Mouse (Mus musculus) embryo, embryonic 11 days (tissue): ENCODE measurements at regions not wholly inside any gene's neighbourhood (a gene's known extent, or its start where the extent isn't known, plus 50 kb on each side); places are given as distances from the start of the nearest gene placed in this dataset.

Experiments
- DNase-seq: peaks from one replicate; pipeline ENCODE4 v3.0.0-alpha.2; 2015

GRCm38 (mm10) chr5:45266914-45267313 is 183.1 kb downstream of the Qdpr start:
- no peak for DNase-seq

GRCm38 (mm10) chr5:45258486-45258885 is 191.6 kb downstream of the Qdpr start:
- DNase-seq = no peak

DNA sequence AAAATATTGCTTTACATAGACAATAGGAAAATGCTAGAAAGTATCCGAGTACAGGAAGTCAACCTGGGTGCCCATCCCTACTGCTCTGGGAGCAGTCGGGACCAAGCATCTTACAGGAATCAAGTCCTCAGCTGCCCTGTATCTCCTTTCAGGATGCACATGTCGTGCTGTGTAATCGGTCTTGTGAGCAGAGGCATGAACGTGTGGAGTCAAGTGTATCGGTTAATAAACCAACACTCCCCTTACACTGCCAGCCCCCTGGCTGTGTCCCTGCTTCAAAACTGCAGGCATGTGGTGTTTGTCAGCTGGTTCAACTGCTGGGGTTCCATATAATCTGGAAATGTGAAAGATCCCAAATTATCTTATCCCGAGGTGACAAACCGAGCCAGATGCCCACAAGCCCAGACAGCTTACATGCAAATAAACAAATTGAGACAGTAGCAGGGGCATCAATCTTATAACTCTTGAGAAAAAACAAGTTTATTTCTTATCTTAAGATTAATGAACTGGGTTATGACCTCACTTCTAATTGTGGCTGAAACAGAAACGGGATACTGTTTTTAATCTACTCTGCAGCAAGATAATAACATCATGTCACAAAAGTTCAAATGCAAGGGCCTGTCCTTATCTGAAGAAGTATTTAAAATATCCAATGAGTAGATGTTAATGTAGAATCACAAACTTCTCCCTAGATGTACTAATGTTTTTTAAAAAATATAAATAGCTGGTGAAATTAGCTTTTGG is 193.6 kb downstream of the Qdpr start:
- no peak for DNase-seq

DNA sequence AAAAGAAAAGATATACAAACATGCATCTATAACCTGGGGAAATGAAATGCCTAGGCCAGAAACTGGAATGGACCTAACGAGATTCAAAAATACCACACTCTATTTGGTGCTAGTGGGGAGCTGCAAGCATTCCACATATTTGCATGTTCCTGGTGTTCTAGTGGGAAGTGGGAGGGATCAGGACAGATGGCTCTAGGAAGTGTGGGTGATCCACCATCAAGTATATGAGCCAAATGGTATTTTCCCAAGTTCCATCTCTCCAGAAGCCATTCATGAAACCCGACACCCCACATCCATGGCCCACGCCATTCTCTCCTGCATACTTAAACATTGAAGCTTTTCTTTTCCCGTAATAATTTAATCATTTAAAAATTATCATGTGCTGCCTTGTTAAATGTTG is 218.2 kb downstream of the Qdpr start:
- no peak for DNase-seq

- DNase-seq = no peak
These were observed 219.9 kb downstream of the Qdpr start for GRCm38 (mm10) chr5:45230097-45230496.

- DNase-seq = no peak
These were observed 220.6 kb downstream of the Qdpr start for GRCm38 (mm10) chr5:45229477-45229876.

DNA sequence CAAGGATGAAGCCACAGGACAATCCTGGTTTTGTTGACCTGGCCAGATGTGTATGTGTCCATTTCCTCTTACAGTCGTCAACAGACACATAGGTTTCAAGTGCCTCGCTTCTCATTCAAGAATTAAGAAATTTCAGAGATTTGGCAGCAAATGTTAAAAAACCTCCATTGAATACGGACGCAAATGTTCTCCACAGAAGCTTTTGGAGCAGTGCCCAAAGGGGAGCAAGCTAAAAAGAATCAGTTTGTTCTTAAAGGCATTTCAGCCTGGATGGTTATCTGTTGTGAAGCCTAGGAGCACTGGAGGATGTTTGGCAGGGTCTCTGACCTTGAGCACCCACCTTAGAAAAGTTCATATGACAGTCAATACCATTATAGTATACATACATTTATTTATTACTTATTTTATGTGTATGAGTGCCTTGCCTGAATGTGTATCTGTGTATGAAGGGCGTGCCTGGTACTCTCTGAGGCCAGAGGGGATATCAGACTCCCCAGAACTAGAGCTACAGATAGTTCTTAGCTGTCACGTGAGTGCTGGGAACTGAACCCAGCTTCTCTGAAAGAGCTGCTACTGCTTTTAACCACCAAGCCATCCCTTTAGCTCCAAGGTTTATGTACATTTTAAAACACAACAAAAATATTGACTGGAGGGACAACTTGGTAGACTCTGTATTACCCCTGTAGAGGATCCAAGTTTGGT is 221.7 kb downstream of the Qdpr start:
- no peak for DNase-seq

DNA sequence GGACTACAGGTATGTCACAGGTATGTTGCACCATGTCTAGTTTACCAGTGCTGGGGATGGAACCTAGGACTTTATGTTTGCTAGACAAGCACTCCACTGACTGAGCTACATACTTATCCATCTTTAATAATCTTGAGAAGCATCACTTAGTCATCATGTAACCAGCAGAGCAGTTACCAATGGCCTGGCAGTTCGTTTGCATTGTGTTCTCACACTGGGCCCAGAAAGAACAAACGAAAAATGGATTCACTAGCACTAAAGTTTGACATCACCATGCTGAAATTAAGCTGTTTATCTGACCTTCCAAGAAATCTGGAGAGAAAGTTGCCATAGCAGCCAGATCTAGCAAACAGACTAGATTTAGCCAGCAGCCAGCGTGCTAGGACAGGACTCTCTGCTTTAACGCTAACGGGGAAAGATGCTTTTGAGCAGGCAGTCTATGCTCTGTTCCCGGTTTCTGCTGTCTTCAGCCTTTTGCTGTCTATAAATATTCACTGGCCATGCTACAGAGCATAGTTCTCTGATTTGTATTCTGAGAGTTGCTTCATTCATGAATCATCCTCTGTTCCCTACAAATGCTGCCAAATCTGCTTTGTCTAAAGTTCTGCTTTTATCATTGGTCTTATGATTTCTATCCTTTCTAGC is 229.6 kb downstream of the Qdpr start:
- DNase-seq = no peak

DNA sequence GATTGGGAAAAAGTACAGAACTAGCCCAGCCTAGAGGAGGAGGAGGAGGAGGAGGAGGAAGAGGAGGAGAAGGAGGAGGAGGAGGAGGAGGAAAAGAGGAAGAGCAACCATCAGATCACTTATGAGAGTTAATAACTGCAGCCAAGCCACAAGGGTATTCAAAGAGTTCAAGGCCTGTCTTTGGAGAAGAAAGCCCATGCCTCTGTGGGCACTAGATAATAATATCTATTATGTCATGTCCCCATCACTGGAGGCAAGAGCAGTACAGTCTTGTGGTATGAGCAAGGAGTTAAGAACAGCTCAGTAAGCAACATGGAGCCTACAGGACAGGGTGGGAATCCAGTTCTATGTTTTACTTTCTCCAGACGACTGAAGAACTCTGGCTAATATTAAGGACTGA is 230.5 kb downstream of the Qdpr start:
- no peak for DNase-seq

GRCm38 (mm10) chr5:45219101-45219500 is 230.9 kb downstream of the Qdpr start:
- DNase-seq = no peak

GRCm38 (mm10) chr5:45214475-45214874 is 235.6 kb downstream of the Qdpr start:
- DNase-seq = no peak

DNA sequence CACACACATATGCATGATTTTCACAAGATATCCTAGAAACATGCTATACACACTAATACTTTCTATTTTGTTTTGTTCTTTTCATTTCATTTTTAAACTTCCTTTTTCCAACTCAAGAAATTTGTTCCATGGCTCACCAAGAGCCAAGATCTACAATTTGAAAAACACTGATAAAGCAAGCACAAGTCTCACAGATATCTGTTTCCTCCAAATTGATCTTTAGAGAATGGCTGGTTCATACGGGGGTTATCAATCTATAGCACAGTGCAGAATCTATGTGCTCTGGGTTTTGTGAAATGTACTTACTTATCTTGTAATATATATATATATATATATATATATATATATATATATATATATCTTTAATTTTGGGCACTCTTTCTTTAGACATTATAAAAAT is 251.6 kb downstream of the Qdpr start:
- no peak for DNase-seq

GRCm38 (mm10) chr5:45196159-45196558 is 253.9 kb downstream of the Qdpr start:
- no peak for DNase-seq

DNA sequence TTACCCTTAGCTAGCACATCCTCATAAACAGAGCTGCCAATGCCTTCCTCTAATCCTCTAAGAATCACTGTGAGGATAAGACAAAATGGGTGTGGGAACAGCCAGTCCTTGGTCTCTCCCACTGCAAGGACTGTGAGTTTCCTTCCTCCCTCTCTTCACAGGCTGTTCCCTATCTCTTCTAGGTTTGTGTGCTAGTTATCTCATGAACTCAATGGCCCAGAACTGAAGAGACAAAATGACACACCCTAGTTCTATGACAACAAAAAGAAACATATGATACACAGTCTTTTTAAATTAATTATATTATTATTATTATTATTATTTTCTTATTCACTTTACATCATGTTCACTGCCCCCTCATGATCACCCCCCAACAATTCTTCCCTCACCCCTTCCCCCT is 257.7 kb downstream of the Qdpr start:
- DNase-seq = no peak

DNA sequence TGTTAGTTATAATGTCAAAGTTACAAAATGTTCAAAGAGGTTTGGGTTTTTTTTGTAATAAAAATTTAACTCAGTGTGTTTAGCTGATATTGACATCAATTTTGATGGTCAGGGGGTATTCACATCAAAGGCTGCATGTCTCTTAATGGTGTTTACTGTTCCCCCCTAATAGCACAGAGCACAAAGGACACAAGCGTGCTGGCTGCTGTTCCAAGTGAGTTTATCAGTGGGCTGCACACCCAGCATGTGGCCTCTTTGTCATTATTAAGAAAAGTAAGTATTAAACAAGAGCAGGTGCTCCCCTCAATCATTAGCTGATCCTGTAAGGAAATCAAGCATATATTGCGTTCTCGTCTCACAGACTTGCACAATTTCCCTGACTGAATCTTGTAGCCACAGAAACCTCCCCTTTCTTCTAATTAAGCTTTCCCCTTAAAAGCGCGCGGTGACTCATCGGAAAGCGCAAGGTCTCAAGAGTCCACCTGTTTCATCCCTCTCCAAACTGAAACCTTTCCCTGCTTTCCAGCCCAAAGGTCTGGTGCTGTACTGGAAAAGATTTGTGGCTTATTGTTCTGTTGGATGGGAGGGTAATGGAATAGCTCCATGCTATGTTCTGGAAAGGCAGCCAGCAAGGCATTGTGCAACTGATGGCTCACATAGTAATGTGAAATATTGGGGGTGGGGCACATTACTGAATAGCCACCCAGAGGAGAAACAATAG is 276.8 kb downstream of the Qdpr start:
- DNase-seq = peak; percentile 7

DNA sequence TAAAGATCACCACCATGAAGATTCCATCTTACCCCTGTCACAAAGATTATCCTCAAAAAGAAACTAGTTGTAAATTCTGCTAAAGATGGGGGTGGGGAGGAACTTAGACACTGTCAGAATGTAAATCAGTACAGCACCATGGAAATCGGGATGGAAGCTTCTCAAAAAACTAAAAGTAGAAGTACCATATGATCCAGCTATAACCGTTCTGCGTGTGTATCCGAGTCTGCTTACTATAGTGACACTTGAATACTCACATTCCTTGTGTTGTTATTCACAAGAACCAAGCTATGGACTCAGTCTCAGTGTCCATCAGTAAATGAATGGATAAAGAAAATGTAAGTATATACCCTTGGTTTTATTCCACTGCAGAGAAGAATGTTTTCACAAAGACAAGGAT is 290.8 kb downstream of the Qdpr start:
- DNase-seq = no peak

- no peak for DNase-seq
These were observed 295.1 kb downstream of the Qdpr start for GRCm38 (mm10) chr5:45154936-45155335.

DNA sequence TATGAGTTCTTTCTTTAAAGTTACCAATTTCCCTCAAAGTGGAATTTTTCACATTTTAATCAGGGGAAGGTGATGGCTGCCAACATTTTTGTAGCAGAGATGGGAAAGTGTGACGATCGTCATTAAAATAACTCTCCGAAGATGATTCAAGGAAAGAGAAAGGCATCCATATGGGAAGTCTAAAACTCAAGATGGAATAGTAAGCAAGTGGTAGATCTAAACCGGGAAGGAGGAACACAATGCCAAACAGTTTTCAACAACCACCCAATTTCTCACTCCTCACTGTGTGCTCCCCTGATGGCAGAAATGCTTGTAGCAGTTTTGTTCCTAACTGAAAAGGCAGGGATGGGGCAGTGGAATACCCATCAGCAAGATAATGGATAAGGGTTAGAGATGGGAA is 305.9 kb downstream of the Qdpr start:
- no peak for DNase-seq

DNA sequence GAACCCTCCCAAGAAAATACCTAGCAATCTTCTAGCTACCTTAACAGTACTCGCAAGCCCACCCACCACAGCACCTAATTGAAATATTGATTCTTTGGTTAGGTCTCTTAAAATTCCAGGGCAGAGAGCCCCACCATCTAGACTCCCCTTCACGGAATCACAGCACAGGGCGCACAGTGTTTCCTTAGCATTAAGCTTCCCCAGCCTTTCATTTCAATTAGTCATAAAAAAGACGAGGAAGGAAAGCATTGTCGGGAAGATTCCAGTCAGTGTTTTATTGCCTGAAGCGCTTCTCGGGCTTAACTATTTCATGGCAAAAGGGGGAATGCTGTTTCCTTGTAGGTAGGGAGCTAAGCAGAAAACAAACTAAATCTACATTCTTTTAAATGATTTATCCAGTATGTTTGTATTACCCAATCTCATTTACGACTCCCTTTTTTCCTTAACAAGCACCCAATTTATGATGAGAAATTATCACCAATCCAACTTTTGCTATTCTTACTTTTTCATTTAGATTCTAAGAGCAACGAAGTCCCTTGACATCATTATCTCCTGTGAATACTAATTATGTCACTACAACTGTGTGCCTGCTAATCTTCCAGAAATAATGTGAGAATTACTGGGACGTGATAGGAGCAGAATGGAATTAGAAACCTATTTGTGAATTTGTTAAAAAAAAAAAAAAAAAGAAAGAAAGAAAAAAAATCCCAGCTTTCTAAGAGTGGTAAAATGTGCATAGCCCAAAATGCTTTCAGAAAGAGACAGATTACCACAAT is 312.6 kb downstream of the Qdpr start:
- no peak for DNase-seq

DNA sequence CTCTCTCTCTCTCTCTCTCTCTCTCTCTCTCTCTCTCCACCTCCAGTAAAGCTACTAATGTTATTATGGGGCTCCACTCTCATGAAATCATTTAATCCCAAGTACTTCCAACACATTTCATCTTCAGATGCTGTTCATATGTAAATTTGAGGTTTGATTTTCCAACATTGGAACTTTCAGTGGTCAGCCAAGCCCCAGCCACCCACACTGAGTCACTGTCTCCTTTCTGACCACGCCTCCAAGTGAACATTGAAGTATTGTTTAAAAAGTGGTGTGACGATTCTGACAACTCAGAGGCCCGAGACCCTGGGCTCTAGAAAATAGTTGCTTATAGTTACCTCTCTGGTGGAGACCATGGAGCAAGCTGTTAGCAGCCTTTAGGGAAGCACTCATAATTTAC is 313.3 kb downstream of the Qdpr start:
- no peak for DNase-seq

- DNase-seq = no peak
These were observed 322.1 kb downstream of the Qdpr start for GRCm38 (mm10) chr5:45127971-45128370.

DNA sequence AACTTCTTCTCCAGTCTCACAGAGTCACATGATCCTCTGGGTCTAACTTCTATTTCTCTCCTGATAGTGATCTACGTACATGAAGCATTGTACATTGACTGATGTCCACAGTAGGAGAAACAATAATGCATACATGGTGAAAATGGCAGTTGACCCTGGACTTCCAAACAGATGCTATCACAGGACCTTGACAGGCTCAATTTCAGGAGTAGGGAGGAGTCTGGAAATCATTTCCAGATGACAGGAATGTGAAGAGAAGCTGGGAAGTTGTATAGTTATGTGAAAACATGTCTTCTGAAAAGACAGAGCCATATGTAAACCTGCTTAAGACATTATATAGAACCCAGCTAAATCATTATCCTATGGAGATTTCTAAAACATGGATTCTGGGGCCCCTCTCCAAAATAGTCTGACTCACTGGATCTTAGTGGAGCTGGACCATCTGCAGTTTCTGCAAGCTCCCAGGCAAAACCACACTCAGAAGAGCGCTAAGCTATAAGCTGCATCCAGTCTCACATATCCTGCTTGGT is 322.3 kb upstream of the Ldb2 start:
- DNase-seq = peak; percentile 57
